Mouse (Mus musculus): Measurements from ENCODE around the gene Rsg1. TPM values are rescaled to one million over a fixed set of nuclear protein-coding genes. Genes with fewer than 3 reads are reported as not detected.
A peak's percentile ranks its signal among the peaks of the same experiment; 100 is the strongest.

Rsg1 gene
- polyA plus RNA-seq, 1 experiment from 2014 or later, result 5.5 TPM

GRCm38 (mm10) chr4:141204580-141205061 lies 9.1 kb upstream of the Rsg1 start:
- no peaks in the 10 kb centered on the region for H3K4me1 ChIP-seq (ENCODE audit: control insufficient read depth, insufficient read depth, low read length)
- no peak overlapping the region for H3K9ac ChIP-seq (ENCODE audit: low read length)
- no peak overlapping the region for H3K4me2 ChIP-seq (ENCODE audit: low read depth, low read length)
- no peak overlapping the region for H3K4me3 ChIP-seq (replicated peaks; ENCODE audit: low read length)
- H3K27ac ChIP-seq (ENCODE audit: low read length), result peak overlapping the region; percentile 12; the same call in 1 of the 2 replicates
- 58% methylated on average over 4 of the region's 4 CpGs for WGBS
- H3K36me3 ChIP-seq (ENCODE audit: control insufficient read depth, insufficient read depth, low read length), result 0 out of 2 replicates have a peak, but pooled peaks cover 4% of the 10 kb centered on the region
- H3K9me3 ChIP-seq (replicated peaks; ENCODE audit: control insufficient read depth, low read length), result no peaks in the 10 kb centered on the region
- no peaks in the 10 kb centered on the region for H3K27me3 ChIP-seq (ENCODE audit: control insufficient read depth, insufficient read depth, low read length)
- ATAC-seq (ENCODE audit: insufficient read depth, low FRiP score), result peak; percentile 75; the same call in 1 of the 2 replicates

GRCm38 (mm10) chr4:141207081-141207480 lies 6.7 kb upstream of the Rsg1 start:
- WGBS, result 83% methylated on average over 5 of the region's 5 CpGs
- no peaks in the 10 kb centered on the region for H3K27me3 ChIP-seq (ENCODE audit: control insufficient read depth, insufficient read depth, low read length)
- H3K4me1 ChIP-seq (ENCODE audit: control insufficient read depth, insufficient read depth, low read length), result peaks cover 6% of the 10 kb centered on the region; the same call in 1 of the 2 replicates
- no peaks in the 10 kb centered on the region for H3K36me3 ChIP-seq (ENCODE audit: control insufficient read depth, insufficient read depth, low read length)
- H3K9me3 ChIP-seq (replicated peaks; ENCODE audit: control insufficient read depth, low read length), result no peaks in the 10 kb centered on the region
- no peak for ATAC-seq (ENCODE audit: insufficient read depth, low FRiP score)
- H3K27ac ChIP-seq (ENCODE audit: low read length), result no peak overlapping the region
- H3K4me3 ChIP-seq (replicated peaks; ENCODE audit: low read length), result no peak overlapping the region
- H3K4me2 ChIP-seq (ENCODE audit: low read depth, low read length), result no peak overlapping the region
- no peak overlapping the region for H3K9ac ChIP-seq (ENCODE audit: low read length)

- Histone ChIP-seq H3K36me3 (ENCODE audit: control insufficient read depth, insufficient read depth, low read length) (no peaks in the 10 kb centered on the region), H3K4me2 (ENCODE audit: low read depth, low read length) (peak overlapping the region; percentile 46), H3K4me3 (replicated peaks; ENCODE audit: low read length) (peak overlapping the region; percentile 39), H3K4me1 (ENCODE audit: control insufficient read depth, insufficient read depth, low read length) (peaks cover 19% of the 10 kb centered on the region), H3K9ac (ENCODE audit: low read length) (peak overlapping the region; percentile 54; the same call in 1 of the 2 replicates), H3K27me3 (ENCODE audit: control insufficient read depth, insufficient read depth, low read length) (no peaks in the 10 kb centered on the region), H3K9me3 (replicated peaks; ENCODE audit: control insufficient read depth, low read length) (no peaks in the 10 kb centered on the region), H3K27ac (ENCODE audit: low read length) (peak overlapping the region; percentile 70)
- no peak for ATAC-seq (ENCODE audit: insufficient read depth, low FRiP score)
- WGBS, result 59% methylated on average over 14 of the region's 14 CpGs
Observed at GRCm38 (mm10) chr4:141210524-141211219, 3.1 kb upstream of the Rsg1 start.

GRCm38 (mm10) chr4:141211646-141212045 lies 2.1 kb upstream of the Rsg1 start:
- no peaks in the 10 kb centered on the region for H3K36me3 ChIP-seq (ENCODE audit: control insufficient read depth, insufficient read depth, low read length)
- no peaks in the 10 kb centered on the region for H3K9me3 ChIP-seq (replicated peaks; ENCODE audit: control insufficient read depth, low read length)
- H3K4me1 ChIP-seq (ENCODE audit: control insufficient read depth, insufficient read depth, low read length), result peaks cover 19% of the 10 kb centered on the region
- H3K27ac ChIP-seq (ENCODE audit: low read length), result no peak overlapping the region
- no peaks in the 10 kb centered on the region for H3K27me3 ChIP-seq (ENCODE audit: control insufficient read depth, insufficient read depth, low read length)
- no peak overlapping the region for H3K9ac ChIP-seq (ENCODE audit: low read length)
- no peak overlapping the region for H3K4me3 ChIP-seq (replicated peaks; ENCODE audit: low read length)
- 96% methylated on average over 4 of the region's 4 CpGs for WGBS
- ATAC-seq (ENCODE audit: insufficient read depth, low FRiP score), result no peak
- H3K4me2 ChIP-seq (ENCODE audit: low read depth, low read length), result no peak overlapping the region

GRCm38 (mm10) chr4:141212892-141213291 lies 864 bp upstream of the Rsg1 start:
- Histone ChIP-seq H3K27me3 (ENCODE audit: control insufficient read depth, insufficient read depth, low read length) (no peaks in the 10 kb centered on the region), H3K27ac (ENCODE audit: low read length) (no peak overlapping the region), H3K36me3 (ENCODE audit: control insufficient read depth, insufficient read depth, low read length) (no peaks in the 10 kb centered on the region), H3K4me3 (replicated peaks; ENCODE audit: low read length) (no peak overlapping the region), H3K9ac (ENCODE audit: low read length) (no peak overlapping the region), H3K4me2 (ENCODE audit: low read depth, low read length) (0 out of 2 replicates have a peak overlapping the region, but pooled peaks have one; percentile 94), H3K4me1 (ENCODE audit: control insufficient read depth, insufficient read depth, low read length) (peaks cover 19% of the 10 kb centered on the region), H3K9me3 (replicated peaks; ENCODE audit: control insufficient read depth, low read length) (no peaks in the 10 kb centered on the region)
- 78% methylated on average over 9 of the region's 9 CpGs for WGBS
- ATAC-seq (ENCODE audit: insufficient read depth, low FRiP score), result no peak

- Histone ChIP-seq H3K27me3 (ENCODE audit: control insufficient read depth, insufficient read depth, low read length) (no peaks in the 10 kb centered on the region), H3K36me3 (ENCODE audit: control insufficient read depth, insufficient read depth, low read length) (no peaks in the 10 kb centered on the region), H3K9ac (ENCODE audit: low read length) (peak overlapping the region; percentile 78; the same call in 1 of the 2 replicates), H3K27ac (ENCODE audit: low read length) (peak overlapping the region; percentile 63; the same call in 1 of the 2 replicates), H3K4me2 (ENCODE audit: low read depth, low read length) (peak overlapping the region; percentile 94), H3K9me3 (replicated peaks; ENCODE audit: control insufficient read depth, low read length) (no peaks in the 10 kb centered on the region), H3K4me3 (replicated peaks; ENCODE audit: low read length) (peak overlapping the region; percentile 75), H3K4me1 (ENCODE audit: control insufficient read depth, insufficient read depth, low read length) (peaks cover 19% of the 10 kb centered on the region)
- peak; percentile 14; the same call in 1 of the 2 replicates for ATAC-seq (ENCODE audit: insufficient read depth, low FRiP score)
- WGBS, result 41% methylated on average over 2 of the region's 2 CpGs
Observed at GRCm38 (mm10) chr4:141213342-141213741, 414 bp upstream of the Rsg1 start.

GRCm38 (mm10) chr4:141214337-141214851 lies 638 bp downstream of the Rsg1 start:
- H3K27ac ChIP-seq (ENCODE audit: low read length), result no peak overlapping the region
- H3K27me3 ChIP-seq (ENCODE audit: control insufficient read depth, insufficient read depth, low read length), result no peaks in the 10 kb centered on the region
- H3K9ac ChIP-seq (ENCODE audit: low read length), result peak overlapping the region; percentile 78
- H3K36me3 ChIP-seq (ENCODE audit: control insufficient read depth, insufficient read depth, low read length), result no peaks in the 10 kb centered on the region
- peaks cover 19% of the 10 kb centered on the region for H3K4me1 ChIP-seq (ENCODE audit: control insufficient read depth, insufficient read depth, low read length)
- no peaks in the 10 kb centered on the region for H3K9me3 ChIP-seq (replicated peaks; ENCODE audit: control insufficient read depth, low read length)
- peak; percentile 56; the same call in 1 of the 2 replicates for ATAC-seq (ENCODE audit: insufficient read depth, low FRiP score)
- under 1% methylated on average over 16 of the region's 16 CpGs for WGBS
- peak overlapping the region; percentile 94 for H3K4me2 ChIP-seq (ENCODE audit: low read depth, low read length)
- H3K4me3 ChIP-seq (replicated peaks; ENCODE audit: low read length), result peak overlapping the region; percentile 75

GRCm38 (mm10) chr4:141219583-141220213 lies 5.9 kb downstream of the Rsg1 start:
- no peak for ATAC-seq (ENCODE audit: insufficient read depth, low FRiP score)
- H3K36me3 ChIP-seq (ENCODE audit: control insufficient read depth, insufficient read depth, low read length), result 0 out of 2 replicates have a peak, but pooled peaks cover 4% of the 10 kb centered on the region
- no peaks in the 10 kb centered on the region for H3K9me3 ChIP-seq (replicated peaks; ENCODE audit: control insufficient read depth, low read length)
- no peak overlapping the region for H3K4me3 ChIP-seq (replicated peaks; ENCODE audit: low read length)
- WGBS, result 92% methylated on average over 20 of the region's 20 CpGs
- no peak overlapping the region for H3K27ac ChIP-seq (ENCODE audit: low read length)
- H3K9ac ChIP-seq (ENCODE audit: low read length), result no peak overlapping the region
- H3K4me1 ChIP-seq (ENCODE audit: control insufficient read depth, insufficient read depth, low read length), result peaks cover 1% of the 10 kb centered on the region; the same call in 1 of the 2 replicates
- H3K27me3 ChIP-seq (ENCODE audit: control insufficient read depth, insufficient read depth, low read length), result no peaks in the 10 kb centered on the region
- no peak overlapping the region for H3K4me2 ChIP-seq (ENCODE audit: low read depth, low read length)

GRCm38 (mm10) chr4:141221848-141222247 lies 8.1 kb downstream of the Rsg1 start:
- H3K9ac ChIP-seq (ENCODE audit: low read length), result no peak overlapping the region
- no peaks in the 10 kb centered on the region for H3K9me3 ChIP-seq (replicated peaks; ENCODE audit: control insufficient read depth, low read length)
- no peaks in the 10 kb centered on the region for H3K27me3 ChIP-seq (ENCODE audit: control insufficient read depth, insufficient read depth, low read length)
- WGBS, result 74% methylated on average over 2 of the region's 2 CpGs
- no peak overlapping the region for H3K27ac ChIP-seq (ENCODE audit: low read length)
- H3K4me1 ChIP-seq (ENCODE audit: control insufficient read depth, insufficient read depth, low read length), result no peaks in the 10 kb centered on the region
- no peak overlapping the region for H3K4me2 ChIP-seq (ENCODE audit: low read depth, low read length)
- H3K4me3 ChIP-seq (replicated peaks; ENCODE audit: low read length), result no peak overlapping the region
- ATAC-seq (ENCODE audit: insufficient read depth, low FRiP score), result no peak
- 0 out of 2 replicates have a peak, but pooled peaks cover 4% of the 10 kb centered on the region for H3K36me3 ChIP-seq (ENCODE audit: control insufficient read depth, insufficient read depth, low read length)

Data from stomach, embryonic 16.5 days (tissue).